Mouse (Mus musculus) hindbrain, embryonic 14.5 days (tissue): ENCODE data around the gene Trim44. TPM values are rescaled to one million over a fixed set of nuclear protein-coding genes. Genes with fewer than 3 reads are reported as not detected.

Experiments
- ATAC-seq: fragments of 200-750 bp; cut with Nextera tagmentation; 2 replicates; pipeline ENCODE4 v1.8.0; 2017; ENCODE audit warnings: moderate number of reproducible peaks, mild to moderate bottlenecking, moderate TSS enrichment, moderate library complexity; ENCODE audit not compliant: low FRiP score
- DNase-seq: peaks from one replicate; pipeline ENCODE4 v3.0.0-alpha.2; 2015; ENCODE audit warnings: low spot score
- H3K27ac ChIP-seq: fragments of 300-500 bp; sonication (generic); 2 replicates; pipeline ENCODE4 v1.5.1; 2014; ENCODE audit warnings: mild to moderate bottlenecking, moderate library complexity
- H3K27me3 ChIP-seq: fragments of 300-500 bp; sonication (generic); 2 replicates; pipeline ENCODE4 v1.6.1; 2014; ENCODE audit warnings: mild to moderate bottlenecking, low read length, mixed read lengths; ENCODE audit not compliant: control insufficient read depth, insufficient read depth
- H3K36me3 ChIP-seq: fragments of 300-500 bp; sonication (generic); replicated peaks from 2 replicates; pipeline ENCODE4 v1.6.1; 2014; ENCODE audit not compliant: control insufficient read depth, insufficient read depth
- H3K4me1 ChIP-seq: fragments of 300-500 bp; sonication (generic); replicated peaks from 2 replicates; pipeline ENCODE4 v1.6.1; 2014; ENCODE audit warnings: antibody characterized with exemption, low read length, mixed read lengths; ENCODE audit not compliant: control insufficient read depth, insufficient read depth
- H3K4me2 ChIP-seq: fragments of 300-500 bp; sonication (generic); replicated peaks from 2 replicates; pipeline ENCODE4 v1.6.1; 2014; ENCODE audit warnings: mild to moderate bottlenecking, moderate library complexity
- H3K4me3 ChIP-seq: fragments of 300-500 bp; sonication (generic); replicated peaks from 2 replicates; pipeline ENCODE4 v1.5.1; 2014; ENCODE audit warnings: mild to moderate bottlenecking, low read length
- H3K9ac ChIP-seq: fragments of 300-500 bp; sonication (generic); 2 replicates; pipeline ENCODE4 v1.6.1; 2014
- H3K9me3 ChIP-seq: fragments of 300-500 bp; sonication (generic); 2 replicates; pipeline ENCODE4 v1.6.1; 2016; ENCODE audit warnings: low read length; ENCODE audit not compliant: control insufficient read depth
- WGBS: fragments of 180-500 bp; shearing (Covaris S2); extraction: QIAGEN DNeasy Blood & Tissue Kit; methylation state at CpG from one replicate; pipeline ENCODE4 v1.1.7; 2014; 5-methylcytosine and 5-hydroxymethylcytosine counted together
- polyA plus RNA-seq: library from polyadenylated mRNA; unstranded; fragments of >200 nt; fragmentation: Nextera tagmentation; extraction: Ambion mirVana; gene quantifications from 2 replicates; pipeline ENCODE4 v1.2.1, GENCODE M21; 2014

Gene Trim44
- polyA plus RNA-seq, 1 experiment from 2014 or later, result 74.2 TPM

GRCm38 (mm10) chr2:102393457-102393856, 14.2 kb downstream of the Trim44 start:
- 88% methylated on average over 1 of the region's 1 CpGs for WGBS
- H3K27ac ChIP-seq, result no peak overlapping the region
- no peak overlapping the region for H3K4me2 ChIP-seq
- peaks cover 11% of the 10 kb centered on the region for H3K4me1 ChIP-seq
- DNase-seq (no peak), ATAC-seq (no peak)
- no peak overlapping the region for H3K4me3 ChIP-seq
- H3K9ac ChIP-seq, result no peak overlapping the region
- H3K27me3 ChIP-seq, result no peaks in the 10 kb centered on the region
- no peaks in the 10 kb centered on the region for H3K36me3 ChIP-seq
- no peaks in the 10 kb centered on the region for H3K9me3 ChIP-seq

GRCm38 (mm10) chr2:102385328-102385902, 22.2 kb downstream of the Trim44 start:
- Histone ChIP-seq H3K9me3 (no peaks in the 10 kb centered on the region), H3K4me3 (no peak overlapping the region), H3K27me3 (no peaks in the 10 kb centered on the region), H3K36me3 (no peaks in the 10 kb centered on the region), H3K4me2 (no peak overlapping the region), H3K9ac (no peak overlapping the region), H3K27ac (no peak overlapping the region), H3K4me1 (peaks cover 9% of the 10 kb centered on the region)
- ATAC-seq (no peak), DNase-seq (no peak)

GRCm38 (mm10) chr2:102384496-102384895, 23.1 kb downstream of the Trim44 start:
- Histone ChIP-seq H3K27ac (no peak overlapping the region), H3K9ac (no peak overlapping the region), H3K4me3 (no peak overlapping the region), H3K27me3 (no peaks in the 10 kb centered on the region), H3K4me1 (peaks cover 9% of the 10 kb centered on the region), H3K9me3 (no peaks in the 10 kb centered on the region), H3K36me3 (no peaks in the 10 kb centered on the region), H3K4me2 (no peak overlapping the region)
- DNase-seq (no peak), ATAC-seq (no peak)
- 58% methylated on average over 1 of the region's 1 CpGs for WGBS

GRCm38 (mm10) chr2:102384057-102384456, 23.6 kb downstream of the Trim44 start:
- H3K27me3 ChIP-seq, result no peaks in the 10 kb centered on the region
- H3K4me1 ChIP-seq, result peaks cover 9% of the 10 kb centered on the region
- H3K36me3 ChIP-seq, result no peaks in the 10 kb centered on the region
- H3K9ac ChIP-seq, result no peak overlapping the region
- no peaks in the 10 kb centered on the region for H3K9me3 ChIP-seq
- H3K27ac ChIP-seq, result no peak overlapping the region
- no peak overlapping the region for H3K4me2 ChIP-seq
- H3K4me3 ChIP-seq, result no peak overlapping the region
- 46% methylated on average over 2 of the region's 2 CpGs for WGBS
- no peak for DNase-seq
- ATAC-seq, result no peak

GRCm38 (mm10) chr2:102383069-102383834, 24.4 kb downstream of the Trim44 start:
- no peak for ATAC-seq
- Histone ChIP-seq H3K27ac (no peak overlapping the region; the same call in 1 of the 2 replicates), H3K4me3 (no peak overlapping the region), H3K9me3 (no peaks in the 10 kb centered on the region), H3K4me2 (no peak overlapping the region), H3K27me3 (no peaks in the 10 kb centered on the region), H3K9ac (no peak overlapping the region), H3K36me3 (no peaks in the 10 kb centered on the region), H3K4me1 (peaks cover 9% of the 10 kb centered on the region)
- WGBS, result 57% methylated on average over 3 of the region's 3 CpGs
- DNase-seq, result no peak

GRCm38 (mm10) chr2:102382519-102382918, 25.1 kb downstream of the Trim44 start:
- Histone ChIP-seq H3K9me3 (no peaks in the 10 kb centered on the region), H3K4me2 (no peak overlapping the region), H3K4me1 (peaks cover 9% of the 10 kb centered on the region), H3K9ac (no peak overlapping the region), H3K27me3 (no peaks in the 10 kb centered on the region), H3K36me3 (no peaks in the 10 kb centered on the region), H3K4me3 (no peak overlapping the region), H3K27ac (no peak overlapping the region)
- 83% methylated on average over 3 of the region's 3 CpGs for WGBS
- no peak for ATAC-seq
- DNase-seq, result no peak

GRCm38 (mm10) chr2:102380581-102380980, 27.0 kb downstream of the Trim44 start:
- Histone ChIP-seq H3K4me1 (peaks cover 9% of the 10 kb centered on the region), H3K9me3 (no peaks in the 10 kb centered on the region), H3K27me3 (no peaks in the 10 kb centered on the region), H3K9ac (no peak overlapping the region), H3K4me2 (no peak overlapping the region), H3K36me3 (no peaks in the 10 kb centered on the region), H3K4me3 (no peak overlapping the region), H3K27ac (no peak overlapping the region)
- ATAC-seq (no peak), DNase-seq (no peak)
- 94% methylated on average over 2 of the region's 2 CpGs for WGBS

- Histone ChIP-seq H3K27me3 (no peaks in the 10 kb centered on the region), H3K9me3 (no peaks in the 10 kb centered on the region), H3K36me3 (no peaks in the 10 kb centered on the region), H3K4me2 (no peak overlapping the region), H3K27ac (no peak overlapping the region), H3K4me3 (no peak overlapping the region), H3K4me1 (peaks cover 4% of the 10 kb centered on the region), H3K9ac (no peak overlapping the region)
- ATAC-seq (no peak), DNase-seq (no peak)
- 78% methylated on average over 1 of the region's 1 CpGs for WGBS
Observed at GRCm38 (mm10) chr2:102378928-102379327, 28.7 kb downstream of the Trim44 start.

GRCm38 (mm10) chr2:102378381-102378780, 29.2 kb downstream of the Trim44 start:
- 96% methylated on average over 1 of the region's 1 CpGs for WGBS
- DNase-seq, result no peak
- Histone ChIP-seq H3K4me1 (no peaks in the 10 kb centered on the region), H3K27me3 (no peaks in the 10 kb centered on the region), H3K36me3 (no peaks in the 10 kb centered on the region), H3K4me2 (no peak overlapping the region), H3K9ac (no peak overlapping the region), H3K9me3 (no peaks in the 10 kb centered on the region), H3K4me3 (no peak overlapping the region), H3K27ac (no peak overlapping the region)
- ATAC-seq, result no peak
